ENCODE assay signal across 15 mouse cellular contexts in genomic region chr10:75675594-75675993, GRCm38 (mm10). TPM values are rescaled to one million over a fixed set of nuclear protein-coding genes. Genes with fewer than 3 reads are reported as not detected.
DNase-seq lines count a peak whose midpoint lies in the region; ATAC-seq and TF ChIP-seq lines count a peak whose summit lies in the region.
"Had no signal": no experiment of that assay in that cellular context is flagged by ENCODE, and none has a peak within 500 bp of the region (broad histone marks: within the 10 kb centered on the region; RNA-seq: fewer than 3 reads in every experiment).

No protein-coding gene starts in this region.

- H3K4me1 ChIP-seq in heart, postnatal 0 days (ENCODE audit: control insufficient read depth, insufficient read depth): peaks cover 30% of the 10 kb centered on the region
- peaks cover 22% of the 10 kb centered on the region for H3K4me1 ChIP-seq in embryonic facial prominence, embryonic 10.5 days
- peaks cover 28% of the 10 kb centered on the region for H3K4me1 ChIP-seq in lung, adult 2 months (ENCODE audit: control insufficient read depth, insufficient read depth, low read length)
- H3K4me1 ChIP-seq in hindbrain, embryonic 11.5 days (replicated peaks; ENCODE audit: control insufficient read depth, insufficient read depth, low read length): no peaks in the 10 kb centered on the region
- H3K4me1 ChIP-seq: midbrain, embryonic 10.5 days had no signal

- peak overlapping the region; percentile 58 for H3K27ac ChIP-seq in heart, postnatal 0 days (ENCODE audit: low read depth)
- H3K27ac ChIP-seq in embryonic facial prominence, embryonic 10.5 days (replicated peaks): peak overlapping the region; percentile 44; the same call in 1 of the 2 replicates
- H3K27ac ChIP-seq in hindbrain, embryonic 11.5 days (ENCODE audit: low read depth, low read length): no peak overlapping the region
- H3K27ac ChIP-seq: midbrain, embryonic 10.5 days had no signal

- H3K4me2 ChIP-seq in heart, postnatal 0 days (ENCODE audit: low read depth, low read length): no peak overlapping the region
- no peak overlapping the region for H3K4me2 ChIP-seq in hindbrain, embryonic 11.5 days (replicated peaks; ENCODE audit: low read depth, low read length)

- TF ChIP-seq POLR2A in lung, adult 2 months (IDR thresholded peaks at IDR 0.05; ENCODE audit: borderline replicate concordance, extremely low read depth, low read depth, low read length): no peak

- peaks cover 21% of the 10 kb centered on the region; the same call in 1 of the 2 replicates for H3K36me3 ChIP-seq in heart, postnatal 0 days (replicated peaks; ENCODE audit: control insufficient read depth, insufficient read depth, low read length)
- H3K36me3 ChIP-seq in embryonic facial prominence, embryonic 10.5 days (replicated peaks): peaks cover 93% of the 10 kb centered on the region
- H3K36me3 ChIP-seq in hindbrain, embryonic 11.5 days (ENCODE audit: control insufficient read depth, insufficient read depth, low read length): 0 out of 2 replicates have a peak, but pooled peaks cover 2% of the 10 kb centered on the region

- ATAC-seq in heart, postnatal 0 days (ENCODE audit: insufficient read depth, low read depth): no peak
- peak; percentile 60 for ATAC-seq in megakaryocyte progenitor cell, adult 5-6 weeks (replicated peaks; ENCODE audit: poor library complexity)
- ATAC-seq in hindbrain, embryonic 11.5 days (ENCODE audit: low FRiP score): no peak
- ATAC-seq: inflammation-experienced regulatory T-cells, adult 6 months had no signal

- intact Hi-C loops in heart, postnatal 14 days (cut with DNase I): no loop called here

- no peaks in the 10 kb centered on the region for H3K9me3 ChIP-seq in heart, postnatal 0 days (replicated peaks; ENCODE audit: control insufficient read depth, low read length)
- H3K9me3 ChIP-seq in embryonic facial prominence, embryonic 10.5 days: no peaks in the 10 kb centered on the region
- no peaks in the 10 kb centered on the region for H3K9me3 ChIP-seq in hindbrain, embryonic 11.5 days (ENCODE audit: control insufficient read depth, low read length)
- H3K9me3 ChIP-seq: G1E; midbrain, embryonic 10.5 days had no signal

- no peak for TF ChIP-seq CTCF in heart, postnatal 0 days (IDR thresholded peaks at IDR 0.05; ENCODE audit: low read depth)
- TF ChIP-seq CTCF in lung, adult 2 months (IDR thresholded peaks at IDR 0.05; ENCODE audit: insufficient read depth, low read length): no peak

- H3K9ac ChIP-seq in heart, postnatal 0 days (replicated peaks; ENCODE audit: low read depth, low read length): no peak overlapping the region
- no peak overlapping the region for H3K9ac ChIP-seq in hindbrain, embryonic 11.5 days (ENCODE audit: low read depth, low read length)

- WGBS in heart, postnatal 0 days: 90% methylated on average over 8 of the region's 8 CpGs
- WGBS in embryonic facial prominence, embryonic 10.5 days: 78% methylated on average over 8 of the region's 8 CpGs
- 70% methylated on average over 8 of the region's 8 CpGs for WGBS in lung, adult 2 months
- 76% methylated on average over 8 of the region's 8 CpGs for WGBS in hindbrain, embryonic 11.5 days

- no peak for DNase-seq in heart, postnatal 0 days (ENCODE audit: low spot score)
- no peak for DNase-seq in heart, postnatal 14 days
- DNase-seq in embryonic facial prominence, embryonic 10.5 days (ENCODE audit: low spot score): peak; percentile 14
- DNase-seq in lung, adult 2 months: peak; percentile 31
- no peak for DNase-seq in hindbrain, embryonic 11.5 days (ENCODE audit: low spot score)
- DNase-seq in testis, postnatal 10 days (ENCODE audit: low spot score): no peak
- no peak for DNase-seq in adrenal gland, postnatal 10 days
- DNase-seq: cerebellum, adult 11-12 months; gastrocnemius, postnatal 36 days; heart, postnatal 10 days; kidney, postnatal 25 days had no signal

- H3K27me3 ChIP-seq in heart, postnatal 0 days (ENCODE audit: control insufficient read depth, insufficient read depth, low read length): no peaks in the 10 kb centered on the region
- no peaks in the 10 kb centered on the region for H3K27me3 ChIP-seq in embryonic facial prominence, embryonic 10.5 days (replicated peaks; ENCODE audit: low read depth, poor library complexity, severe bottlenecking)
- no peaks in the 10 kb centered on the region for H3K27me3 ChIP-seq in hindbrain, embryonic 11.5 days (ENCODE audit: control insufficient read depth, insufficient read depth, low read length)

- TF ChIP-seq EP300 in heart, postnatal 0 days (IDR thresholded peaks at IDR 0.05; ENCODE audit: low read depth): no peak

- H3K4me3 ChIP-seq in heart, postnatal 0 days (ENCODE audit: low read depth, low read length): no peak overlapping the region
- H3K4me3 ChIP-seq in embryonic facial prominence, embryonic 10.5 days: no peak overlapping the region
- H3K4me3 ChIP-seq in lung, adult 2 months (replicated peaks; ENCODE audit: extremely low read depth, low read depth, low read length): no peak overlapping the region
- H3K4me3 ChIP-seq in hindbrain, embryonic 11.5 days (ENCODE audit: low read depth, low read length): no peak overlapping the region
- H3K4me3 ChIP-seq: midbrain, embryonic 10.5 days had no signal

RNA-seq across cellular contexts. Expression of gene Susd2, which starts 31.8 kb away (rescaled TPM):
- total RNA-seq in heart, postnatal 0 days (2014; rRNA removed; ENCODE audit: low replicate concordance): 6.1 and 7.9 TPM in 2 replicates
- 3.6 and 4.1 TPM in 2 replicates for polyA plus RNA-seq in heart, postnatal 0 days (2015; fragmentation: Nextera tagmentation; extraction: Ambion mirVana)
- 1 to 10 TPM; 2.4 to 2.5 TPM for total RNA-seq in heart, postnatal 14 days (2021)
- polyA plus RNA-seq in embryonic facial prominence, embryonic 10.5 days (2016; fragmentation: Nextera tagmentation; extraction: Ambion mirVana): 1.6 and 1.8 TPM in 2 replicates
- polyA plus RNA-seq in lung, adult 2 months (2012; rRNA removed): 13.4 and 15.3 TPM in 2 replicates
- 0.34 and 0.42 TPM in 2 replicates for total RNA-seq in megakaryocyte progenitor cell, adult 5-6 weeks (2015)
- 0.27 TPM in 1 of 2 replicates, not detected in the other for total RNA-seq in megakaryocyte progenitor cell, adult 5-6 weeks (2017)
- 2.1 and 2.7 TPM in 2 replicates for polyA plus RNA-seq in hindbrain, embryonic 11.5 days (2014; fragmentation: Nextera tagmentation; extraction: Ambion mirVana)
- total RNA-seq in adrenal gland, postnatal 10 days (2021): 1 to 10 TPM; 7.3 to 9.0 TPM

Comparison
In these comparisons a context has a peak if more than half of its experiments do, and no peak if none do; other contexts are left out.
1. DNase-seq: peak in embryonic facial prominence, embryonic 10.5 days (single experiment) and lung, adult 2 months (single experiment); none in heart, postnatal 0 days (single experiment), heart, postnatal 14 days (0 of 2), hindbrain, embryonic 11.5 days (single experiment), testis, postnatal 10 days (single experiment) and adrenal gland, postnatal 10 days (single experiment).